Mouse (Mus musculus): ENCODE results near the gene Hs1bp3.

Gene Hs1bp3

GRCm38 (mm10) chr12:8301841-8302431, 11.3 kb upstream of the Hs1bp3 start, which contains the start of gene Gdf7:
Gene Gdf7, minus strand, starts transcription at chr12:8301954.
- DNase-seq, result no peak

- no peak for DNase-seq
Measured at GRCm38 (mm10) chr12:8305258-8305657, 8.0 kb upstream of the Hs1bp3 start.

- peak in 1 of 2 experiments; percentile 59 for DNase-seq
Measured at GRCm38 (mm10) chr12:8306432-8306831, 6.8 kb upstream of the Hs1bp3 start.

- DNase-seq, result no peak
Measured at GRCm38 (mm10) chr12:8306910-8307309, 6.3 kb upstream of the Hs1bp3 start.

- no peak for DNase-seq
Measured at GRCm38 (mm10) chr12:8310992-8311391, 2.2 kb upstream of the Hs1bp3 start.

- DNase-seq, result no peak
Measured at GRCm38 (mm10) chr12:8312266-8312665, 966 bp upstream of the Hs1bp3 start.

- no peak for DNase-seq
Measured at GRCm38 (mm10) chr12:8313773-8314172, 541 bp downstream of the Hs1bp3 start.

GRCm38 (mm10) chr12:8316541-8316940, 3.3 kb downstream of the Hs1bp3 start:
- no peak for DNase-seq

- peak; percentile 56 to 77 for DNase-seq
Measured at GRCm38 (mm10) chr12:8320084-8320713, 7.0 kb downstream of the Hs1bp3 start.

- no peak for DNase-seq
Measured at GRCm38 (mm10) chr12:8321506-8321905, 8.3 kb downstream of the Hs1bp3 start.

- DNase-seq, result no peak
Measured at GRCm38 (mm10) chr12:8324086-8324485, 10.9 kb downstream of the Hs1bp3 start.

GRCm38 (mm10) chr12:8325245-8325942, 12.2 kb downstream of the Hs1bp3 start:
- DNase-seq, result no peak

- no peak for DNase-seq
Measured at GRCm38 (mm10) chr12:8325943-8326522, 12.8 kb downstream of the Hs1bp3 start.

GRCm38 (mm10) chr12:8326825-8327674, 13.8 kb downstream of the Hs1bp3 start:
- peak; percentile 78 to 90 for DNase-seq

- DNase-seq, result no peak
Measured at GRCm38 (mm10) chr12:8327675-8328053, 14.4 kb downstream of the Hs1bp3 start.

GRCm38 (mm10) chr12:8329236-8329635, 16.0 kb downstream of the Hs1bp3 start:
- no peak for DNase-seq

- no peak for DNase-seq
Measured at GRCm38 (mm10) chr12:8331489-8332173, 18.4 kb downstream of the Hs1bp3 start.

GRCm38 (mm10) chr12:8332174-8332542, 18.9 kb downstream of the Hs1bp3 start:
- DNase-seq, result no peak

GRCm38 (mm10) chr12:8333617-8334016, 20.4 kb downstream of the Hs1bp3 start:
- DNase-seq, result no peak

- no peak for DNase-seq
Measured at GRCm38 (mm10) chr12:8334261-8334660, 21.0 kb downstream of the Hs1bp3 start.

GRCm38 (mm10) chr12:8335503-8335902, 22.3 kb downstream of the Hs1bp3 start:
- no peak for DNase-seq

- DNase-seq, result no peak
Measured at GRCm38 (mm10) chr12:8336601-8337285, 23.5 kb downstream of the Hs1bp3 start.

Data from spleen, adult 18-20 months (tissue).